Mouse (Mus musculus) spleen, adult 12 weeks (tissue): ENCODE results near the gene Cdh5.

ENCODE experiments used
- DNase-seq: peaks from one replicate; pipeline ENCODE4 v3.0.0; 2022; ENCODE audit warnings: low spot score

Gene Cdh5

DNA sequence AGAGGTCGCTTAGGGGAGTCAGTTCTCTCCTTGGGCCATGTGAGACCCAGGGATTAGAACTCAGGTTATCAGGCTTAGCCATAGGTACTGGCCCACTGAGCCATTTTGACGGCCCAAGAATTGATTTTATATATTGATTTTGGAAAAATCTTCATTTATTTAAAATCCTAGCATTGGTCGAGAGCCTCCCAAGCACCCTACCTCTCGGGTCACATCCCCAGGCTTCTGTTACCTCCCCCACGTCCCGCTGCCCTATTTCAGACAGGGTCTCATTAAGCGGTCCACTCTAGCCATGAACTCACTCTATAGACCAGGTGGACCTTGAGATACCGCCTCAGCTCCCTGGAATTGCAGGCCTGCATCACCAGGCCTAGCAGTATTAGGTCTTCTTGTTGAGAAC is 33.1 kb downstream of the Cdh5 start:
- DNase-seq = no peak

DNA sequence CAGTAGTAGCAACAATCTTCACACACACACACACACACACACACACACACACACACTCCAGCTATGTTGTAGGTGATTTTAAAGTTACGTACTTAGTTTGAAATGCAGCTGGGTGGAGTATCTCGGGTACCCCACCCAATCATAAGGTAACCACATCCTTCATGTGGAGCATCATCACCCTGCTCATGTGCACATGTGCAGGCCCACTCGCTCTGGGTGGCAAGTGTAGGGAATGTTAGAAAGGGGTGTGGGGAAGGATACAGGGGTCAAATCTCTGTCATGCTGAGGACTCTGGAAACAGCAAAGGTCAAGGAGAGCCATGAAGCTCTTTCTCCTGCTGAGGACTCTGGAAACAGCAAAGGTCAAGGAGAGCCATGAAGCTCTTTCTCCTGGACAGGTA is 34.9 kb downstream of the Cdh5 start:
- no peak for DNase-seq

DNA sequence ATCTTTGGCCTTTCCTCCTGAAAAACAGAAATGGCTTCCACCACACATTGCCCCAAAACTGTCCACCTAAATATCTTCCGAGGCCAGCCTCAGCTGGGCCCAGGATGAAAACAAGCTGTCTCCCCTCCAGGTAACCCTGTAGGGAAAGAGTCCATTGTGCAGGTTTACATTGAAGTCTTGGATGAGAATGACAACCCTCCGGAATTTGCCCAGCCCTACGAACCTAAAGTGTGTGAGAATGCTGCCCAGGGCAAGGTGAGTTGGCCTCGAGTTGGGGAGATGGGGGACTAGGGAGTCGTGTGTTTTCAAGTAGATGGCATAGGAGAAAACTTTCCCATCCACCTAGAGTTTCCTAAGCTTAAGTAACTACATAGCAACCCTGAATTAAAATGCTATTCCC is 36.2 kb downstream of the Cdh5 start:
- no peak for DNase-seq

DNA sequence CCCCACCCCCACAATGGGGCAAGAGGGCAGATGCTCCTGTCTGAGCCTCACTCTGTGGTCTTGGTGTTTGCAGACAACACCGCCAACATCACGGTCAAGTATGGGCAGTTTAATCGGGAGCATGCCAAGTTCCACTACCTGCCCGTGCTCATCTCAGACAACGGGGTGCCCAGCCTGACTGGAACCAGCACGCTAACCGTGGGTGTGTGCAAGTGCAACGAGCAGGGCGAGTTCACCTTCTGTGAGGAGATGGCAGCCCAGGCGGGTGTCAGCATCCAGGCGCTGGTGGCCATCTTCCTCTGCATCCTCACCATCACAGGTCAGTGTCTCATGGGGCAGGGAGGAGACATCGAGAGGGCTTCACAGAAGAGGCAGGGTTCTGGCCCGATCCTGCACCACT is 39.2 kb downstream of the Cdh5 start:
- DNase-seq = no peak

DNA sequence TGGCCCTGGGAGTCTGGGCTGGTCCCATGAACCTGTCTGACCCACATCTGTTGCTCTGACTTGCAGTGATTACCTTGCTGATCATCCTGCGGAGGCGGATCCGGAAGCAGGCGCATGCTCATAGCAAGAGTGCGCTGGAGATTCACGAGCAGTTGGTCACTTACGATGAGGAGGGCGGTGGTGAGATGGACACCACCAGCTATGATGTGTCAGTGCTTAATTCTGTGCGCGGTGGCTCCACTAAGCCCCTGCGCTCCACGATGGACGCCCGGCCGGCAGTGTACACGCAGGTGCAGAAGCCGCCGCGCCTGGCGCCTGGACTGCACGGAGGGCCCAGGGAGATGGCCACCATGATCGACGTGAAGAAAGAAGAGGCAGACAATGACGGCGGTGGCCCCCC is 41.0 kb downstream of the Cdh5 start:
- DNase-seq = no peak

DNA sequence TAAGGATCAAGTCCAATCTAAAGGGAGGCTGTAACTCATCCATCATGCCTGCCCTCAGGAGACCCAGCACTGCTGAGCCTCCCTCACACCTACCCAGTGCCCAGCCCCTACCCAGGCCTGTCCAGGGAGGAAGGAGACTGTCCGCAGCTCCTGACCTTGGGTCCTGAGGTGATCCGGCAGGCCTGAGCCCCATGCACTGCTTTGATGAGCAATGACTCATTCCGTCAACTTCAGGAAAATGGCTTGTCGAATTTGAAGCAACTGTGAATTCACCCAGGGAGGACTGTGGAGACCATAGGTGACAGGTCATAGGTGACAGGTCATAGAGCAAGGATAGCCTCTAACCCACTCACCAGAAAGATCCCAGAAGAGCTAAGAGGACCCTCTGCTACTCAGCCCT is 42.0 kb downstream of the Cdh5 start:
- DNase-seq = no peak

DNA sequence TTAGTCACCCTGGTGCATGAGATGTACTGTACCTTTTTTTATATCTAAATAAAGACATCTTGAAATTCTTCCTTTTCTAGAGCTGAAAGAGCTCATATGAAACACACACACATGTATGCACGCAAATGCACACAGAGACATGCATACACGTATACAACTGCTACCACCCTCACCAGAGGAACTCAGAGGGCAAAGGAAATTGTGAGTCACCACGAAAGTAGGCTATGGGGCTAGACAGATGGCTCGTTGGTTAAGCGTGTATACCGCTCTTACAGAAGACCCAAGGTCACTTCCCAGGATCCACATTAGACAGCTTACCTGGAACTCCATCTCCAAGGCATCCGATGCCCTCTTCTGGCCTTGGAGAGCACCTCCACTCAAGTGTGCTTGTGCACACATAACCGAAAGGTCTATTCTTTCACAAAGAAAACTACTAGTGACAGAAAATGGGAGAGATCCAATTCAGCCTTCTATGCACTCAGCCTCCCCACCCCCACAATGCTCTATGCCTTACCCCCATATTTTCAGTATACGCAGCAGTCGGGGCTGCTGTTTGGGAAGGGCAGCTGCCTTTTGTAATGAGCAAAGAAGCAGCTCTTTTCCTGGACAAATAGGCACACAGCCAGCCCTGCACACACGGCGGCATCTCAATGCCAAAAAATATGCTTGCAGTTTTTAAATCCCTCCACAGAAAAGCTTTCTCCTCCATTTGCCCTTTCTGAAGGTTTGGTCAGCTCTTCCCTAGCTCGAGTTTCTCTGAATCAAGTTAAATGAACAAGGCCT is 43.2 kb downstream of the Cdh5 start:
- no peak for DNase-seq

DNA sequence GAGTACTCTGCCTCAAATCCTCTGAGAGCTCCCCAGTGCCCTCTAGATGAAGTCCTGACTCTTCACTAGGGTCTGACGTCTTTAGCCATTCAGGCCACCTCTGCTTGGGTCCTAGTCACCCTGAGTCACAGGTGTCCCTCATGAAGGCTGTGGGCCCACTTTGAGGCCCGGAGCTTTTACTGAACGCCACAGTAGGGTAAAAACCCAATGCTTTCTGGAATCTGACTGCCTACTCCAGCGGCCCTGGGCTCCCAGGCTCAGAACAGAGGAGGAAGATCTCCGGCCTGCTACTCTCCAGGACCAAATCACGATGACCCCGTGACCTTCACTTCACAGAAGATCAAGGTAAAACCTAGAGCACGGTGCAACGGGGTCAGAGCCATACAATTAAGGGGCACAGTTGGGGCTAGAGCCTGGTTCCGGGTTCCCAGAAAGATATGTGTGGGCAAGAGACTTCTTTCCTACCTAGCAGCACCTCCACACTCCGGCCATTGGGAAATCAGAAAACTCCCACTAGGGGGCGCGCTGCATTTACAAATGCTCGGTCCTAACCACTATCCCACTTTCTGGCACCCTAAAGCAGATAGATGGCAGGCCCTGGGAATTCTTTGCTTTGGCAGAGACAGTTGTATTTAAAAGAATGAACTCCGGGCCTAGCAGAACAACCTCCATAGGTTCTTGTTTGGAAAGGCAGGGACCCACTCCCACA is 44.7 kb downstream of the Cdh5 start:
- peak; percentile 55 for DNase-seq

DNA sequence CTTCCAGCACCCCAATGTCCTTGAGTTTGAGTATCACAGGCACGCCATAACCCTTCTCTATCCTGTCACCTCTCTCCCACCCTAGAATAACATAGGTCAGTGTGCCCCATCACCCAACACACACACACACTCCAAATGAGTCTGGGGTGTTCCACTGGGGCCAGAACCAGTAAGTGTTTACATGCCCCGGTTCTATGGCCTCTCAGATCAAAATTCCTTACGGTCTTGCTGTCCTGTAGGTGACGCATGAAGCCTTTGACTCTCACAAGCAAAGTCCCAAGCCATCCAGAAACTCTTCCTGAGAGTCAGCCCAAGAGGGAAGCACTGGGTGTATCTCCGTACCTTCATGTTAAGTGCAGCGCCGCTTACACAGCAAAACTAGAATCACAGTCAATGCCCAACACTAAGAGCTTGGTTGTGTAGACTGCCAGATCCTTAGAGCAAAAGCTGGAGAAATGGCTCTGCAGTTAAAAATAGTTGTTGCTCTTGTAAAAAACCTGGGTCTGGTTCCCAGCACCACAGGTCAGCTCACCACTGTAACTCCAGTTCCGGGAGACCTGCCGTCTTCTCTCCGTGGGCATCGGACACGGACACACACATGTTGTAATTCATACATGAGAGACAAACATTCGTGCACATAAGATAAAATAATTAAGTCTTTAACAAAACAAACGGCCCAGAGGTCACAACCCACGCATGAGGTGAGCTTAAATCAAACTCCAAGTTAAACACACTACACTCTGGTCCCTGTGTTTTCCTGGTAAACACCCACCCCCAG is 45.5 kb downstream of the Cdh5 start:
- DNase-seq = no peak

DNA sequence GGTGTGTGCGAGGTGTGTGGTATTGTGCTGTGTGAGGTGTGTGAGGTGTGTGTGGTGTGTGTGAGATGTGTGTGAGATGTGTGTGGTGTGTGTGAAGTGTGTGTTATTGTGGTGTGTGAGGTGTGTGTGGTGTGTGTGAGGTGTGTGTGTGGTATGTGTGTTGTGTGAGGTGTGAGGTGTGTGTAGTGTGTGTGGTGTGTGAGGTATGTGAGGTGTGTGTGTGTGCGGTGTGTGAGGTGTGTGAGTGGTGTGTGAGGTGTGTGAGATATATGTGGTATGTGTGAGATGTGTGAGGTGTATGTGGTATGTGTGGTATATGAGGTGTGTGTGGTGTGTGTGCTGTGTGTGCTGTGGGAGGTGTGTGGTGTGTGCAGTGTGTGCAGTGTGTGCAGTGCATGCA is 46.5 kb downstream of the Cdh5 start:
- DNase-seq = no peak

DNA sequence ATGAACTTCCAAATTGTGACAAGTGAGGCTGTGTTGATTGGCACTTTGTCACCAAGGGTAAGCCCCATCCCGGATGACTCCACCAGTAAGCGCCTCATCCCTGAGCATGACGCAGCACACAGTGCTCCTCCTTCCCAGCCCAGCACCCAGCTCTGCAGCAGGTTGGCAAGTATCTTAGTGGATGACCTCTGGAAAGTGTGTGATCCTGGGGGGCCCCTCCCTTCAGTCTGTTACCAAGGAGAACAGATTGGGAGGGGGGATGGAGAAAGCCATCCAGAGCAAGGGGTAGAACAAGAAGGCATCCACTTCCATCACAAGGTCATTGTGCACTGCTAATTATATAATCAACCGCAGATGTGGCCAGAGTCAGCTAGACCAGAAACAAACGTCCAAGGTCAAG is 59.3 kb downstream of the Cdh5 start:
- no peak for DNase-seq

DNA sequence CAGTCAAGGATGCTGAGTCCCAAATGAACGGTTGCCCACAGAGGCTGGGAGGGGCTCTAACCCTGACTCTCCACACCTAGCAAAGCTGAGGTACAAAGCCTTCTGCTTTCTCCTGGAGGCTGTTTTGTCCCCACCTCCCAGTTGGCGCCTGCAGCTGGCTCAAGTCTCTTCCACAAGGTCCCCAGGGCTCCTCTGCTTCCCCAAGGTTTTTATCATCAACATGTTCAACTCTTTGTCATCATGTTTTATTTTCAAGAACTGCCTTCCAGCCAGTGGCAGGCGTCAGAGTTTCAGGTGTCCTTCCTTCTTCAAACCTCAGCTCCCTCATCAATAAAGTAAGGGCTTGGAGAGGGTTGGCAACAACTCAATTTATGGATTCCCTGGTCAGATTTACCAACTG is 68.0 kb downstream of the Cdh5 start:
- no peak for DNase-seq

DNA sequence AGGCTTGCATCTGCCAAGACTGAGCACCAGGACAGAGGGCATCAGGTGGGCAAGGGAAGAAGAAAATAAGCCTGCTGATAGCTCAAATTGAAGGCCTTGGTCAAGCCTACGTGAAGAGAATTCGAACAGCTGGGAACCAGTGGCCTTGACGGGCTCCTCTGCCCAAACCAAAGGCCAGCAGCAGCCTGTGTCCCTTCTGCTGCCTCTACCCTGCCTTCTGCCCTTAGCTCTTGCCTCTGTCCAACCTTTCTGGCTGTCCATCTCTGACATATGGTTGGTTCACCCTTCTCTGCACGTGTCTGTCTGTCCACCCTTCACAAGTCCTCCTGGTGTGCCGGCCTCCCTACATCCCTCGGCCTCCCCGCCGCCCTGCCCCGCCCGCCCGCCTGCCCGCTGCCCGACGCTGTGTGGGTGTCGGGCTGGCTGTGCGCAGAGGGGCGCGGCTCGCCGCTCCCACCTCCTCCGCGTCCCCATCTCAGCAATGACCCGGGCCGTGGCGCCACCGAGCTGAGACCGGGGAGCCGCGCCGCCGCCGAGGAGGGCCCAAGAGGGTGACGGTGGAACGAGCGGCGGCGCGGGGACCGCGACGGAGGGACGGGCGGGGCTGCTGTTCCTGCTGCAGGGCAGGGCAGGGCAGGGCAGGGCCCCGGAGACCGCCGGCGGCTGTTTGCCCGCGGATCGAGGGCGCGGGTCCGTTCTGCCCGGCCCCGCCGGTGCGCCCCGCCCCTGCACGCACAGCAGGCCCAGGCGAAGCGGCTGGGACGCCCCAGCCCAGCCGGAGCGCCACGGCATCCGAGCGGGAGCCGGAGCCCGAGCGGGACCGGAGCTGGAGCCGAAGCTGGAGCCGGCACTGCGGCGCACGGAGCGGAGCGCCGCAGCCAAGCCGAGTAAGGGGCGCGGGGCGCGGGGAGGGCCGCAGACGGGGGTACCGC is 69.0 kb downstream of the Cdh5 start, which contains the start of gene Bean1:
Gene Bean1 (plus strand): TSS at position 325 of the 932 bp plus-strand sequence.
- no peak for DNase-seq

DNA sequence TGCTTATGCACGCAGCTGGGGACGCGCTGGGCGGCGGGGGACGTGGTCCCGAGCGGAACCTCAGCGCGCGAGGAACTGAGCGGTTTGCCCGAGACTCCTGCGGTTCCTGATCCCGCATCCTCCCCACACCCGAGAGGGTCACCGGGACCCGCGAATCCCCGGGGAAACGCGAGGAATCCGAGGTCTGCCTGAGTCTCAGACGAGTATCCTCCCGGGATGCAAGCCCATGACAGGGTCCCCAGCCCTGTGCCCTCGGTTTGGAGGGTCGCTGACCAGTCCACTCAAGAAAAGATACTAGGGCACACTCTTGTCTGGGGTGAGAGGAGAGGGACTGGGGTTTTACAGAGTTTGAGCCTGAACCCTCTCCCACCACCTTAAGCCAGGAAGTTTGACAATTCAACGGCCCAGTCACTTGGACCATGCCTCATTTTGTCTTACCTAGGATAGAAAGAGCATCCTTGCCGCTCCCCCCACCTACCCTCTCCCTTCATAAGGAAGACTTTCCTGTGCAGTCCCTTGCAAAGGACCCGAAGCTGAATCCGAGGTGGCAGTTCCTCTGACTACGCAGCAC is 69.7 kb downstream of the Cdh5 start:
- DNase-seq = no peak

DNA sequence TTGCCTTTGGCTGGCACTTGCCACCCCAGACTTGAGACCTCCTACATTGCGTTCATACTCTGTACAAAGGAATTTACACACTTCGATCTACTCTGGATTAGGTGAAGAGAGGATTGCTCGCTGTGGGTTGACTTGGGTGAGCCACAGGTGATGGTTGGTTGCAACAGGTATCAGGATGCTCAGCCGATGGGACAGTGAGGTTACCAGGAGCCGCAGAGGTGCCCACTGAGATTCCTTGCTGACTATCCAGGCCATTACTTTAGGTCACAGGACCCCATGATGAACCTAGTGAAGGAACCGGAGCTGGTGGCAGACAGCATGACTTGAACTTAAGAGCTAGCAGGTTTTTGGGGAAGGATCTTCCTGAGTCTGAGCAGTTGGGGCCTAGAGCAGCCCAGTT is 71.0 kb downstream of the Cdh5 start:
- no peak for DNase-seq

DNA sequence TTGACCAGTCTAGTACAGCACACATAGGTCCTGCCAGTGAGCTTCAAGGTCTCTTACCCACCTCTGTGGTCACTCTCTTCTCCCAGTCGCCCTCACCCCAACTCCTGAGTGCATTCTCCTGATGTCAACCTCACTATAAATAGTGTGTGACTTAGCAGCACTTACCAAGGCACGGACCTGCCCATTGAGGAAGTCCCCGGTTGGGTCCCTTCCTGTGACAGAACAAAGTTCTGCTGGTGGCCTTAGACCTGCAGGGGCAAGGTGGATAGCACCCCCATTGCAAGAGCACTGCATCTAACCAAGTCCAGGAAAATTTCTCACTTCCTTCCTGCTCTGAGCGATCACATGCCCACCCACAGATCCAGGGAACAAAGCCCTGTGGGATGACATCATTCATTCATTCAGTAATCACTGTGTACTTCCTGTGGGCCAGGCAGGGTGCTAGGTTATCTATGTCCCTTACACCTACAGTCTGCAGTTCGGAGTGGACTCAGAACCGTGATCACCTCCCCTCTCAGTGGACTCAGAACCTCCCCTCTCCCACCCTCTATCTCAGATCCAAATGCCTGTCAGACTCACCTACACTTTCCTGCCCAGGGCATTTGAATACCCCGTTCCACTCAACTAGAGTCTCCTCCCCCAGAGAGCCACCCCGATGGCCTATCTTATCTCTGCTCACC is 74.6 kb downstream of the Cdh5 start:
- no peak for DNase-seq

DNA sequence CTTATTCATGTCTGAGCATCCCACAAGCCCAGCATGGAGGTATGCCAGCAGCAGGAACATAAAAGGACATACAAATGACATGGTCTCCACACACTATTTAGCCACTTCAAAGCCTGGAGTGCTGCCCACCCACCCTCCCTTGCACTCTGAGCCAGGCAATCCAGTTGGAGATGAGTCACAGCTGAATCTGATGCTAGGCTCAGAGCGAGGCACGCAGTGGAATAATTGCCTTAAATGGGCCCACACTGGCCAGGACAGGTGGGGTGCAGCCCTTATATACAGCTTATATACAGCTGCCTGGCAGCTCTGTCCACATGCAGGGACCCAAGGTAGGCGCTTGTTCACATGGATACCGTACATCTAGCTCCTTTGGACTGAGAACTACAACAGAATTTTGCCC is 75.6 kb downstream of the Cdh5 start:
- no peak for DNase-seq

DNA sequence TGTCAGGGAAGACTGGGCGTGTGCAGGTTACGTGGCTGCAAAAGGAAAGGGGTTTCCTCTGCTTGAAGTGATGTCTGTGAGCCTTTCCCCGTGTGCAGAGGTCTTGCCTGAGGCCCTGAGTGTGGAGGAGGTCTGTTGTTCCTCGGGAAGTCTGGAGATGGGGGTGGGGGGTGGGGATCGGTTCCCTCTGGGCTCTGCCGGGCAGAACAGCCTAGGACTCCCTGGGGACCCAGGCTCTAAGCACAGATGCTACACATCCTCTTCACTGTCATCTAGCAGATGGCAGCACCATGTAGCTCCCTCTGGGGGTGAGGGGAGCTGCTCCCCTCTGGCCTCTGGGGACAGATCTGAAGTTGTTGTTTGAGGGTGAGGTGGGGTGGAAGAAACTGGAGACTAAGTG is 83.5 kb downstream of the Cdh5 start:
- no peak for DNase-seq

DNA sequence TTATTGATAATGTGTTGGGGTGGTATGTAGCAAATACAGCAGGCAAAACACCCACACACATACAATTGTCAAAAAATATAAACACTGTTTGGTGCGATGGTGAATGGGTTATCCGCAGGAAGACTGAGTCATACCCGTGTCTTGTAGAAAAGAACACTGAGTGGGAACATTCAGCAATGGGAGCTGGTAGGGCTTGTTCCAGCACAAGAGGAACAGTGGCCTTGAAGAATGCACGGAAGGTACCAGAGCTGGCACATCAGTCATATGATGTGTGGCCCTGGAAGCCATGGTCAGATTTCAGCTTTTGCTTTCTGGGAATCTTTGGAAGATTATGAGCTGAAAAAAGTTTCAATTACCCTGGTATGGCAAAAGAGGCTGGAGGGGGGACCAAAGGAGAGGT is 85.4 kb downstream of the Cdh5 start:
- DNase-seq = no peak

DNA sequence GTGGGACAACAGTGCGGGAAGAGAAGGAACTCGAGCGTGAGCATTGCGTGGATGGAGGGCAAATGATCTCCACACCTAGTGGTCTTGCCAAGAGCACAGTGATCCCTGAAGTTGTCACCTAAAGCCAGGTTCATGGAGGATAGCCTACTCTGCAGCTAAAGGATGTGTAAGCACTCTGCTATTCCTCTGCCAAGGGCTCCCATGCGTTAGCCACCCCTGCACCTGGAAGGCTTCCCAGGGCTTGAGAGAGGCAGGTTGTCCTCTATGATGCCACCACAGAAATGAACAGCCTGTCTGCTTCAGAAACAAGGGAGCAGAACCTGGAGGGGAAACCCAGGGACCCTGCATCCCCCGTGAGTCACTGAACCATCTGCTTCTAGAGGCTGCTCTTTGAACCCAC is 86.2 kb downstream of the Cdh5 start:
- no peak for DNase-seq

DNA sequence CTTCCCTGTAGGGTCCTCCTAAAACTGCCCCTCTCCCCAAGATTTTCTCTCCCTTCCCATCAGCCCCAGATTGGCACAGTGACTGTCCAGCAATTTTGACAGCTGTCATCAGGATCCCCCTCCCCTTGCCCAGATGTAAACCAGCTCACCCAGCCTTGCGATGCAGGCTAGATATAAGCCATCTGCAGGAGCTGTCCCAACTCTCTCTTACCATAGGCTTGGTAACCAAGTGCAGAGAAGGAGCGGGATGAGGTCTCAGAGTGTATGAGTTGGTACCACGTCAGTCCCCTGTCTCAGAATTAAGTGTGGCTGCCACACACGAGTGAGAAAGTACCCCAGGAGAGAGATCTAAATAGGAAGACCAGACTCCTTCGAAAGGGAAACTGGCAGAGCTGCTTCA is 87.0 kb downstream of the Cdh5 start:
- DNase-seq = no peak
